Mouse (Mus musculus) heart, embryonic 14.5 days (tissue): ENCODE measurements around the gene Dcaf5. TPM values are rescaled to one million over a fixed set of nuclear protein-coding genes. Genes with fewer than 3 reads are reported as not detected.

ENCODE experiments used
- ATAC-seq: fragments of 200-750 bp; cut with Nextera tagmentation; 2 replicates; pipeline ENCODE4 v1.8.0; 2017; ENCODE audit warnings: low read depth, moderate TSS enrichment; ENCODE audit not compliant: insufficient number of reproducible peaks, insufficient read depth, low FRiP score
- H3K27ac ChIP-seq, 2 experiments: fragments of 200-500 bp in 1 of 2; fragments of 300-500 bp in 1 of 2; sonication (generic) in 1 of 2; replicated peaks in 1 of 2; 2 replicates each; pipeline ENCODE4 v1.5.1; 2012 to 2014; ENCODE audit warnings: low read depth in 2 of 2, low read length in 2 of 2, control low read depth in 1 of 2, mild to moderate bottlenecking in 1 of 2, mixed read lengths in 1 of 2; ENCODE audit not compliant: control insufficient read depth in 1 of 2, insufficient read depth in 1 of 2
- H3K27me3 ChIP-seq: fragments of 300-500 bp; sonication (generic); 2 replicates; pipeline ENCODE4 v1.6.1; 2014; ENCODE audit warnings: mild to moderate bottlenecking, low read length, control low read depth; ENCODE audit not compliant: control insufficient read depth, insufficient read depth
- H3K36me3 ChIP-seq: fragments of 300-500 bp; sonication (generic); 2 replicates; pipeline ENCODE4 v1.6.1; 2014; ENCODE audit warnings: mild to moderate bottlenecking, control low read depth, low read length, mixed read lengths; ENCODE audit not compliant: control insufficient read depth, insufficient read depth
- H3K4me1 ChIP-seq, 2 experiments: fragments of 200-500 bp in 1 of 2; fragments of 300-500 bp in 1 of 2; sonication (generic) in 1 of 2; 2 replicates each; pipeline ENCODE4 v1.6.1; 2012 to 2014; ENCODE audit warnings: low read length in 2 of 2, control low read depth in 1 of 2, mixed read lengths in 1 of 2; ENCODE audit not compliant: control insufficient read depth in 2 of 2, insufficient read depth in 2 of 2
- H3K4me2 ChIP-seq: fragments of 300-500 bp; sonication (generic); 2 replicates; pipeline ENCODE4 v1.6.1; 2014; ENCODE audit warnings: mild to moderate bottlenecking, low read length
- H3K4me3 ChIP-seq, 2 experiments: fragments of 200-500 bp in 1 of 2; fragments of 300-500 bp in 1 of 2; sonication (generic) in 1 of 2; 2 replicates each; pipeline ENCODE4 v1.5.1; 2012 to 2014; ENCODE audit warnings: low read length in 2 of 2, mild to moderate bottlenecking in 2 of 2, control low read depth in 1 of 2, low read depth in 1 of 2, moderate library complexity in 1 of 2; ENCODE audit not compliant: control insufficient read depth in 1 of 2, insufficient read depth in 1 of 2
- H3K9ac ChIP-seq: fragments of 300-500 bp; sonication (generic); 2 replicates; pipeline ENCODE4 v1.6.1; 2014; ENCODE audit warnings: mild to moderate bottlenecking, low read length
- H3K9me3 ChIP-seq: fragments of 300-500 bp; sonication (generic); 2 replicates; pipeline ENCODE4 v1.6.1; 2016; ENCODE audit warnings: low read length, control low read depth; ENCODE audit not compliant: control insufficient read depth
- WGBS: fragments of 180-500 bp; shearing (Covaris S2); extraction: QIAGEN DNeasy Blood & Tissue Kit; methylation state at CpG from one replicate; pipeline ENCODE4 v1.1.7; 2014; 5-methylcytosine and 5-hydroxymethylcytosine counted together
- polyA plus RNA-seq: library from polyadenylated mRNA; unstranded; fragments of >200 nt; fragmentation: Nextera tagmentation; extraction: Ambion mirVana; gene quantifications from 2 replicates; pipeline ENCODE4 v1.2.1, GENCODE M21; 2014

The Dcaf5 gene
- polyA plus RNA-seq, 1 experiment from 2014 or later: 10.5 TPM

GRCm38 (mm10) chr12:80324051-80324784 lies 112.2 kb downstream of the Dcaf5 start:
- ATAC-seq: no peak
- Histone ChIP-seq H3K27ac (peak overlapping the region; percentile 27 to 58; a peak in 3 of 4 replicates), H3K4me2 (no peak overlapping the region)

GRCm38 (mm10) chr12:80323371-80324050 lies 112.9 kb downstream of the Dcaf5 start:
- Histone ChIP-seq H3K4me3 (no peak overlapping the region), H3K9ac (no peak overlapping the region), H3K27me3 (no peaks in the 10 kb centered on the region), H3K9me3 (no peaks in the 10 kb centered on the region), H3K4me1 (peaks cover 18 to 25% of the 10 kb centered on the region in 2 experiments), H3K36me3 (no peaks in the 10 kb centered on the region), H3K27ac (no peak overlapping the region; a peak in 1 of 4 replicates), H3K4me2 (no peak overlapping the region)
- ATAC-seq: peak; percentile 25; the same call in 1 of the 2 replicates
- WGBS: 64% methylated on average over 8 of the region's 8 CpGs

More at GRCm38 (mm10) chr12:80324051-80324784, 112.2 kb downstream of the Dcaf5 start:
- Histone ChIP-seq H3K9ac (no peak overlapping the region), H3K27me3 (no peaks in the 10 kb centered on the region), H3K4me3 (no peak overlapping the region), H3K4me1 (peaks cover 18 to 22% of the 10 kb centered on the region in 2 experiments), H3K36me3 (no peaks in the 10 kb centered on the region), H3K9me3 (no peaks in the 10 kb centered on the region)
- 42% methylated on average over 9 of the region's 9 CpGs for WGBS

- WGBS: 62% methylated on average over 6 of the region's 6 CpGs
- no peak overlapping the region for H3K9ac ChIP-seq
- no peak overlapping the region for H3K4me3 ChIP-seq
- no peaks in the 10 kb centered on the region for H3K27me3 ChIP-seq
- H3K36me3 ChIP-seq: no peaks in the 10 kb centered on the region
- H3K4me1 ChIP-seq: peaks cover 18 to 25% of the 10 kb centered on the region in 2 experiments
- no peak overlapping the region for H3K27ac ChIP-seq
- no peak for ATAC-seq
- no peaks in the 10 kb centered on the region for H3K9me3 ChIP-seq
- H3K4me2 ChIP-seq: no peak overlapping the region
Observed at GRCm38 (mm10) chr12:80322494-80322893, 113.9 kb downstream of the Dcaf5 start.

- 0 out of 4 replicates have a peak overlapping the region, but pooled peaks of 1 of the 2 experiments have one; percentile 25 for H3K27ac ChIP-seq
Observed at GRCm38 (mm10) chr12:80319062-80319461, 117.3 kb downstream of the Dcaf5 start.

GRCm38 (mm10) chr12:80315321-80315720 lies 121.1 kb downstream of the Dcaf5 start:
- H3K4me1 ChIP-seq: peaks cover 2 to 12% of the 10 kb centered on the region in 2 experiments; a peak in 3 of 4 replicates
- no peaks in the 10 kb centered on the region for H3K9me3 ChIP-seq
- no peak overlapping the region for H3K4me2 ChIP-seq
- H3K9ac ChIP-seq: no peak overlapping the region
- no peaks in the 10 kb centered on the region for H3K36me3 ChIP-seq
- no peaks in the 10 kb centered on the region for H3K27me3 ChIP-seq
- H3K27ac ChIP-seq: no peak overlapping the region
- no peak overlapping the region for H3K4me3 ChIP-seq
- ATAC-seq: no peak
- WGBS: 73% methylated on average over 2 of the region's 2 CpGs

More at GRCm38 (mm10) chr12:80319062-80319461, 117.3 kb downstream of the Dcaf5 start:
- Histone ChIP-seq H3K9me3 (no peaks in the 10 kb centered on the region), H3K27me3 (no peaks in the 10 kb centered on the region), H3K4me1 (peaks cover 3 to 13% of the 10 kb centered on the region in 2 experiments; a peak in 3 of 4 replicates), H3K4me3 (no peak overlapping the region), H3K4me2 (no peak overlapping the region), H3K36me3 (no peaks in the 10 kb centered on the region), H3K9ac (no peak overlapping the region)
- WGBS: 45% methylated on average over 2 of the region's 2 CpGs
- peak; percentile 78; the same call in 1 of the 2 replicates for ATAC-seq

GRCm38 (mm10) chr12:80311959-80312669 lies 124.3 kb downstream of the Dcaf5 start:
- H3K27ac ChIP-seq: no peak overlapping the region
- ATAC-seq: no peak
- no peak overlapping the region for H3K4me2 ChIP-seq
- WGBS: 83% methylated on average over 3 of the region's 3 CpGs
- no peaks in the 10 kb centered on the region for H3K9me3 ChIP-seq
- no peaks in the 10 kb centered on the region for H3K27me3 ChIP-seq
- H3K4me1 ChIP-seq: peaks cover 2 to 9% of the 10 kb centered on the region in 2 experiments; a peak in 2 of 4 replicates
- H3K4me3 ChIP-seq: no peak overlapping the region
- no peak overlapping the region for H3K9ac ChIP-seq
- H3K36me3 ChIP-seq: no peaks in the 10 kb centered on the region

- H3K9me3 ChIP-seq: peaks cover 3% of the 10 kb centered on the region; the same call in 1 of the 2 replicates
Observed at GRCm38 (mm10) chr12:80307556-80307955, 128.8 kb downstream of the Dcaf5 start.

More at GRCm38 (mm10) chr12:80307556-80307955, 128.8 kb downstream of the Dcaf5 start:
- H3K4me3 ChIP-seq: no peak overlapping the region
- WGBS: 69% methylated on average over 3 of the region's 3 CpGs
- ATAC-seq: no peak
- no peaks in the 10 kb centered on the region for H3K27me3 ChIP-seq
- no peak overlapping the region for H3K27ac ChIP-seq
- H3K4me2 ChIP-seq: no peak overlapping the region
- H3K9ac ChIP-seq: no peak overlapping the region
- no peaks in the 10 kb centered on the region for H3K4me1 ChIP-seq
- no peaks in the 10 kb centered on the region for H3K36me3 ChIP-seq
